Mouse (Mus musculus): Measurements from ENCODE around the gene Cyp26a1. TPM values are rescaled to one million over a fixed set of nuclear protein-coding genes. Genes with fewer than 3 reads are reported as not detected.

The Cyp26a1 gene
- polyA plus RNA-seq (2012; rRNA removed; ENCODE audit: low replicate concordance): 0.14 and 2.4 TPM in 2 replicates

GRCm38 (mm10) chr19:37697651-37698272, at the start of gene Cyp26a1:
Cyp26a1 (plus strand) TSS chr19:37697798.

GRCm38 (mm10) chr19:37685281-37685680, 12.3 kb upstream of the Cyp26a1 start, which contains the start of gene Cyp26c1:
Cyp26c1 (plus strand) TSS chr19:37685581.

Other genes starting within 250 kb of the Cyp26a1 start
- gene Exoc6, start 147.4 kb upstream of the Cyp26a1 start, polyA plus RNA-seq (2012; rRNA removed; ENCODE audit: low replicate concordance): 8.0 and 12.3 TPM in 2 replicates
- not detected in 2 replicates for gene Cyp26c1, start 12.2 kb upstream of the Cyp26a1 start, polyA plus RNA-seq (2012; rRNA removed; ENCODE audit: low replicate concordance)

All from subcutaneous adipose tissue, adult 2 months (tissue).